Mouse (Mus musculus) cortical plate, adult 2 months (tissue): ENCODE results near the gene Emp1.

ENCODE experiments used
- CTCF ChIP-seq: fragments of 200-500 bp; IDR thresholded peaks from 2 replicates; pipeline ENCODE4 v1.5.1; 2011; ENCODE audit warnings: mild to moderate bottlenecking, control low read depth, low read length; ENCODE audit not compliant: insufficient read depth; ENCODE audit errors: extremely low read depth
- POLR2A ChIP-seq: fragments of 200-500 bp; IDR thresholded peaks from 2 replicates; pipeline ENCODE4 v1.6.1; 2011; ENCODE audit warnings: mild to moderate bottlenecking, low read length, control low read depth; ENCODE audit not compliant: insufficient read depth; ENCODE audit errors: extremely low read depth

DNA sequence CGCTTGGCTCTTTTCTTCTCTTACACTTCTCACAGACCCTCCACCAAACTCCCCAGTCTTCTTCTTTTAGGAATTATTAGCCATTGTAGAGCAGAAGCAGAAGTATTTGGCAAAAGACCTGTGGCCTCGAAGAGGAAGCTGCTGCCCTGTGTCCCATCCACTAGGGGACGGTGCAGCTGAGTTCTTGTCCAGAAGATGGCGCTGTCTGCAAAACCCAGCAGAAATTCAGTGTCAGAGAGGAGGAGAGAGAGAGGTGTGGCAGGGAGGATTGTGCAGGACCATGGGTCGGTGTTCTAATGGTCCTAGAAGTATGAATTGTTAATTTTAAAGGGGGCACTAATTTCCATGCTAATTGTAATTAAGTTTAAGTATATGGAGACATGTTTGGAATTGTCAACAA, 55.1 kb downstream of the Emp1 start:
- peak; percentile 99 for TF ChIP-seq CTCF
- no peak for TF ChIP-seq POLR2A
